Mouse (Mus musculus) T-cell, adult 2 months (primary cell): ENCODE data around the gene Dhx16.

Experiments used
- DNase-seq: peaks from one replicate; pipeline ENCODE4 v3.0.0; 2022; ENCODE audit warnings: low spot score

Dhx16 gene

DNA sequence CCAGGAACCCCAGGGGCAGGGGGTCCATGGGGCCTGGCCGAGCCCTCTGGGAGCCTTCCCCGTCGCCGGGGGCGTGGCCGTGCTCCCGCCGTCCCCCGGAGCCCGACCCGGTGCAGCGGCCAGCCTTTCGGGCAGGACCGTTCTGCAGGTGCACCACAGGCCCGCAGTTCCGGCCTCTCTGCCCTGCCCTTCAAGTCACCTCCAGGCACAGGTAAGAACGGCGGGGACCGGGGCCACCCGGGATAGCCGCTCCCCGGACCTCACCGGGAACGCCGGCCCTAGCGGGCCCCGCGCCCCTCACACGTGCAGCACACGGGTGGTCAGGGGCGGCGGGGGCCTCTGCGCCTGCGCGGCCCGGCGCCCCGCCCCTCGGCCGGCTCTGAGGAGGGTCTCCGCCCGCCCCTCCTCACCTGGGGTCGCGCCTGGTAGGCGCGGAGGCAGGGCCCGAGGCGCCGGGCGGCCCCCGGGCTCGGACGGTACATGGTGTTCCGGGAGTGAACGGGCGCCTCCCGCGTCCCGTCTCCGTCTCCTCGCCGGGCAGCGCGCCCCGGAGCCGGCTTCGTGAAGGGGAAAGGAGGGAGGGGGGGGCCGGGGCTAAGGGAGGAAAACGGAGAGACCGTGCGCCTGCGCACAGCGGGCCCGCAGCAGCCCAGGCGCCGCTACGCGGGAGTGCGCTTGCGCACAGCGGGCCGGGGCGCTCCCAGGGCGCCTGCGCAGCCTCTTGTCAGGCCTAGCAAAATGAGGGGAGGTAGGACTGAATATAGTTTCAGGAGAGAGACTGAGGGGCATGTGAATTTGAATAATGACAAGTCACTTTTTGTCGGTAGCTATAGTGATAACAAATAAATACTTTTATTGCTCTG is 17.4 kb downstream of the Dhx16 start, which contains the start of gene 2310061I04Rik:
TSS of gene 2310061I04Rik (minus strand) at position 651 of the 863 bp plus-strand sequence.
- DNase-seq = peak; percentile 93

- no peak for DNase-seq
These were observed 18.3 kb downstream of the Dhx16 start for GRCm38 (mm10) chr17:35897644-35898573.

- DNase-seq = no peak
These were observed 21.0 kb downstream of the Dhx16 start for GRCm38 (mm10) chr17:35900636-35901035.

GRCm38 (mm10) chr17:35903343-35903991 is 23.8 kb downstream of the Dhx16 start:
- no peak for DNase-seq

DNA sequence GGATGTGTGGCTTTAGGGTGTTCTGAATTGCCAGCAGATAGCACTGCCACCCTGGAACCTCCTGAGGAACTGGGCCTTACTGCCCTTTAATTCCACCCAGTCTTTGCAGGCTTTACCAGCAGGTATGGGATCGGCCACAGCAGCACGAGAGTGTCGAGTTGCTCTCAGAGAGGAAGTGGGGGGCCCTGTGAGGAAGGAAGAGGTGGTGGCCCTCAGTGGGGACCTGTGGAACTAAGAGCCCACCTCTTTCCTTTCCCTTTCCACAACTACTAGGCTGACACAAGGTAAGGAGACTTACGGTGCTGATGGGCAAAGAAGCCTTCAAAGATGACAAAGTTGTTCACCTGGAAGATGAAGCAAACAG is 24.4 kb downstream of the Dhx16 start:
- peak; percentile 8 for DNase-seq

DNA sequence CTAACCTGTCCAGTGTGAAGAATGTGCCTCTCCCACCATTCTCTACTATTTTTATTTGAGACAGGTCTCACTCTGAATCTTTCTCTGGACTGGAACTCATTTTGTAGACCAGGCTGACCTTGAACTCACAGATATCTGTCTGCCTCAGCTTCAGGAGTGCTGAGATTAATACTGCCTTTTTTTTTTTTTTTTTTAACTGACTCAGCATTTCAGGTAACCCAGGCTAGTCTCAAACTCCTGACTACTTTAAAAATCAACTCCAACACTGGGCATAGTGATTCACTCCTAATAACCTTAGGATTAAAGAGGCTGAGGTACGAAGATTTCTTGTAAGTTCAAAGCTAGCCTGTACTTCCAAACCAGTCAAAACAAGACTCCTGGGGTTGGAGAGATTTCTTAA is 26.0 kb downstream of the Dhx16 start:
- DNase-seq = no peak

DNA sequence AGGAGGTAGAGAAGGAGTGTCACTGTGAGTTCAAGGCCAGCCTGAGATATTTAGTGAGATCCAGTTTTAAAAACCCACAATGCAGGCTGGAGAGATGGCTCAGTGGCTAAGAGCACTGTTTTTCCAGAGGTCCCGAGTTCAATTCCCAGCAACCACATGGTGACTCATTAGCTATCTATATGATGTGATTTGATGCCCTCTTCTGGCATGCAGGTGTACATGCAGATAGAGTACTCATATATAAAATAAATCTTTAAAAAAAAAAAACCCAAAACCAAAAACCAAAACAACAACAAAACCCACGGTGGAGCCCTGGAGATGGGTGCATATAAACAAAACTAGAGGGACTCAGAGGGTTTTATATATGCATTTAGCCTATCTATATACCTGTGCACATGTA is 28.0 kb downstream of the Dhx16 start:
- peak; percentile 18 for DNase-seq

- no peak for DNase-seq
These were observed 29.7 kb downstream of the Dhx16 start for GRCm38 (mm10) chr17:35909186-35909918.

DNA sequence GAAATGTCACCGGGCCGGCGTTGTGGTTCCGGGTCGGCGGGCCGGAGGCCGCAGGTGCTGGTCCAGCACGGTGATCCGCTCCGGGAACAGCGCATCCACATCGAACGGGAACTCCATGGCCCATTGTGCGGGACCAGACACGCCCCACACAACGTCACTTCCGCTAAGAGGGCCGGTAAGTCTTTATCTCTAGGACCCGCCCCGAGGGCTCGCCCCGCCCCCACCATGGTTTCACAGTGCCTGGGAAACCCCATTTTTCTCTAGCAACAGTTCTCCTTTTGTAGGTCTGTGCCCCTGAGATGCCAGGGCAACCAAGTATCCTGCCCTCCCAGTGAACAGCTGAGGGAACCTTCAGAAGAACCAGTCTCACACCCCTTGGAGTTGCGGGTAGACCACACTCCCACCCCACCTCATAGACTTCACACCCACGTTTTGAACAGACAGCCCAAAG is 30.3 kb downstream of the Dhx16 start, which contains the start of gene Atat1:
TSS of gene Atat1 (minus strand) at position 157 of the 451 bp plus-strand sequence.
- DNase-seq = peak; percentile 97

GRCm38 (mm10) chr17:35914975-35915374 is 35.4 kb downstream of the Dhx16 start:
- DNase-seq = no peak

GRCm38 (mm10) chr17:35915538-35916296 is 36.1 kb downstream of the Dhx16 start:
- DNase-seq = peak; percentile 7

DNA sequence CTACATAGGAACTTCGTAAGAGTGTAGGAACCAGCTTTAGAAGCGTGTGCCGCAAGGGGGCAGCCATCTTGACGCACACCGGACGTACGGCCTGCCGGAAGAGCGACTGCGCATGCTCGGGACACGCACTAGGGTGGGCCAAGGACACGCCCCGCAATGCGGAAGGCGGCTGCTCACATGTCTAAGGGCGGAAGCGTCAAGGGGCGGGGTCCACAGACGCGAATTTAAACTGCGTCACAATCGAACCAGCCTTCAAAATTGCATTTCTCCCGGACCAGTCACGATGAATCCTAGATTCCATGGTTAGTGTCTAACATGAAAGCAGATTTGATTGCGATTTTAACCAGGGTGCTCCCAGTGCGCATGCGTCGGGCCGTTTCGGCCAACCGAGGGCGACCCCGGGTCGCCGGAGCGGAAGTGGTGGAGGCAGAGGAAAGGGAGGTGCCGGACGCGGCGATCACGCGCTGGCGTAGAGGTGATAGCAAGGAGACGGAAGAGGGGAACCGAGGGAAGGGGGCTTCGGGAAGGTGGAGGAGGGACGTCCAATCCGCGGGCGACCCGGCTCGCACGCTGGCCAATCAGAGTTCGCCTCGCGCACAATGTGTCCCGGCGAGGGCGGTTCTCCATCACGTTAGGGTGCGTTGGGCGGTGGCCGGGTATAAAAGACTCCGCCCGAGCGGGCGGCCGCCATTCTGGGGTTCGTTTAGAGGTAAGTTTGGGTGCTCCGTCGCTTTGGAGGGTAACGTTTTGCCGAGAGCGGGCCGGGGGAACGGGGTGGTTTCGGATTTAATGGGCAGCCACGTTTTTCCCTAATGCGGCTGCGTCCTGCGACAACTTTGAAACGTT is 36.9 kb downstream of the Dhx16 start, which contains the start of the genes Mrps18b and Ppp1r10:
TSS of gene Mrps18b (minus strand) at position 93 of the 846 bp plus-strand sequence.
TSS of gene Ppp1r10 (plus strand) at position 138 of the 846 bp plus-strand sequence.
- DNase-seq = peak; percentile 100

- DNase-seq = no peak
These were observed 37.5 kb downstream of the Dhx16 start for GRCm38 (mm10) chr17:35917143-35917462.

- peak; percentile 69 for DNase-seq
These were observed 38.0 kb downstream of the Dhx16 start for GRCm38 (mm10) chr17:35917463-35918251.

DNA sequence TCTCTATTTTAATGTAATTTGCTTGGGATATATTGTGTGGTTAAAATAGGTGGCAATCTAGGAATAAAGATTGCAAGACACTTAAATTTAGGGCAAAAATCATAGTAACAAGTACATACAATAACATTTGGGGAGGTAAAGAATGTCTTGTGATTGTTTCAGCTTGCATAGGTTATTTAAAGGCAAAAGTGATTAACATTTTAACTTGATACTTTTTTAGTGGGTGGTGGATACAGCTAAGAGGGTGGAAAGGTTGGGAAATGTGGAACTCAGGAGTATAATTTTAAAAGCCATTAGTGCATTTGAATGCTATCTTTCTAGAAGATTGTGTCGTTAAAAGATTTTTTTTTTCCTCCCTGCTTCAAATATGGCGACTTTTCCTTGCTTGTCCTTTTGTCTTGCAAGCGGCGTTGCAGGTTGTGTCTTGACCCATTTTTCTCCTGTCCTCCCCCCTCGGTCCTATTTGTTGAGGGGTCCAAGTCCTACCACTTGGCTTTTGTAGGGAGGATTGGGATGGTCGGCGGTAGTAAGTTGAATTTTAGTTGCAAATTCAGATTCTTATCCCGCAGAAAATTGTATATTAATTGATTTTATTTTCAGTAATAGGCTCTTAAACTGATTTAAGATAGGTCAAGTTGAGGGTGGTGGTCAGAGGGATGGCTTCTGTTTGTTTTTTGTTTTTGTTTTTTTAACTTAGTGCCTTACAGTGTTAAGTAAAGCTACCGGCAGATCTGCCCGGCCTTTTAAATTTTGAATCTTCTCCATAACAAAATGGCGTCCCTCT is 38.8 kb downstream of the Dhx16 start:
- peak; percentile 56 for DNase-seq

GRCm38 (mm10) chr17:35919060-35919715 is 39.6 kb downstream of the Dhx16 start:
- DNase-seq = peak; percentile 96

GRCm38 (mm10) chr17:35919864-35920301 is 40.3 kb downstream of the Dhx16 start:
- DNase-seq = no peak
